Mouse (Mus musculus): ENCODE measurements around the gene Spsb1.

DNA sequence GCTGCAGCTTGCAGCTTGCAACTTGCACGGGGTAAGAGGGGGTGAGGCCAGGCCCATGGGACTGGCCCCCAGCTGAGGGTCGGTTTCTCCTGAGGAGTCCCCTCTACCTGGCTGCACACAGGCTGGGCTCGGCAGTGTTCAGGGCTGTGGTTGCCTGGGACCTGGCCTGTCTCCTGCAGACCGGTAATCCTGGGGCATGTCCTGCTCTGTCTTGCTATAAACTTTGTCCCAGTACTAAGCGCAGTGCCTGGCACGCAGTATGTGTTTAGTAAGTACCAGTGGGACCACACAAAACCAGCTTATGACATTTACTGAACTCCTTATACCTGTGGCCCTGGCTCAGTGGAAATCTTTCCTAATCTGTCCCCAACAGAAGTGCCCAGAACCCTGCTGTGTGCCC is 10.8 kb upstream of the Spsb1 start:
- TF ChIP-seq CTCF (IDR thresholded peaks at IDR 0.05; ENCODE audit: low read depth, low read length) (no peak), GATA1 (IDR thresholded peaks at IDR 0.05; ENCODE audit: borderline replicate concordance, low read length) (no peak), TAL1 (conservative IDR thresholded peaks at IDR 0.05; ENCODE audit: low read depth, low read length) (no peak)

All from G1E (cell line).